Mouse (Mus musculus) c-Kit-negative CD71-positive TER-119-positive erythroid progenitor cells, embryonic 14.5 days (primary cell): ENCODE results near the gene Olfr6.
"Not testable (repeated sequence)": the region's sequence is repeated elsewhere in the genome, so short reads cannot be mapped to it uniquely, and the experiment has no call there.

Experiments
- DNase-seq: peaks from one replicate; pipeline ENCODE4 v3.0.0-alpha.2; 2013; ENCODE audit warnings: low read depth, low spot score

Olfr6 gene

DNA sequence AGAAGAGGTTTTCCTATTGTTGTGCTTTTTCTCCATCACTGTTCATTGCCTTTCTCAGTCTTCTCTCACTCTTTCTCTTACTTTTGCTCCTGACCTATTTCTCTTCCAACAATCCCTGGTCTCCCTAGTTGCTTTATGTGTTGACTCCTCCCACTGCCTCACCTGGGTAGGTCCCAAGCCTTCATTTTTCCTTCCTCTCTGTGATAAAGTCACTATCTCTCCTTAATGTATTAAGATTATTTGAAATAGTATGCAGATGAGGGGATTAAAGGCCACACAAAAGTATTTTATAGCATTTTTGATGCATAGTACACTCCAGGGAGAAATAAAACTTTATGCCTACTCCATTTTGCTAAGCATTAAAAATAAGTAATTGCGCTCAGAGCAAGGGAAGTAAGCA, at the start of gene Olfr6:
Gene Olfr6 (minus strand): TSS at position 101 of the 400 bp plus-strand sequence.
- DNase-seq, result no peak

GRCm38 (mm10) chr7:107005972-107006371, 42.2 kb upstream of the Olfr6 start, which contains the start of gene Olfr2:
Gene Olfr2 (minus strand): TSS chr7:107006072.
- no peak for DNase-seq

- DNase-seq, result no peak
Observed at GRCm38 (mm10) chr7:107004169-107004568, 40.4 kb upstream of the Olfr6 start.

- DNase-seq, result no peak
Observed at GRCm38 (mm10) chr7:107000798-107001197, 37.1 kb upstream of the Olfr6 start.

DNA sequence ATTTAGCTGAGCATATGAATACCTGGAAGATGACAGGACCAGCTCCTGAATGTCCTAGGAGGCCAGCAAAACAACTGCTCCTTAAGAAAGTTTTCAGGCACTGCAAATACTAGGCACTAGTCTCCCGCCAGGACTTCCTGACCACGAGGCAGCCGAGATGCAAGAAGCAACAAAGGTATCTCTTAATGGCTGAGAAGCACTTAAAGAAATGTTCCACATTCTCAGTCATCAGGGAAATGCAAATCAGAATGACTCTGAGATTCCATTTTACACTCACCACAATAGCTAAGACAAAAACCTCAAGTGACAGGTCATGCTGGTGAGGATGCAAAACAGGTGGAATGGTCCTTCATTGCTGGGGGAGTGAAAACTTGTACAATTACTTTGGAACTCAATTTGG, 21.5 kb upstream of the Olfr6 start:
- no peak for DNase-seq

DNA sequence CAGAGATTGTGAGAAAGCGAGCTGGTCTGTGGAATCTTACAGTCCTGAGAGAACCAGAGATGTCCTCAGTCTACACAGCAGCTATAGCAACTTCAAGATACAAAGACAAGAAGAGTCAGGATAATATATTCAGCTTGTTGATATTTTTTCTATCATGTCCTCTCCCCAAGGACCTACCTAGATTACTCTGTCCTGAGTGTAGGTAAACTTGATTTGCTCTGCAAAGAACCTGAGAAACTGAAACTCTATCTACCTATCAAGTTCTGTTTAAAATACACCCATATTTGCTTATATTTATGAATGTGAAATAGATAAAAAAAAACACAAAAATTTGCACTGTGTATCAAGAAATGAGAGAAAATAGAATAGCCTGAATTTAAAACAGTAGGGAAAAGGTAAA, 11.6 kb upstream of the Olfr6 start, which contains the start of gene Olfr711:
Gene Olfr711 (minus strand): TSS at position 101 of the 400 bp plus-strand sequence.
- no peak for DNase-seq

- not testable (repeated sequence) for DNase-seq
Observed at GRCm38 (mm10) chr7:106967503-106967902, 3.8 kb upstream of the Olfr6 start.

GRCm38 (mm10) chr7:106948212-106948611, 15.5 kb downstream of the Olfr6 start, which contains the start of gene Olfr710:
Gene Olfr710 (minus strand): TSS chr7:106948312.
- DNase-seq, result no peak

GRCm38 (mm10) chr7:106932119-106932518, 31.6 kb downstream of the Olfr6 start, which contains the start of gene Olfr709-ps1:
Gene Olfr709-ps1 (minus strand): TSS chr7:106932219.
- no peak for DNase-seq

- DNase-seq, result not testable (repeated sequence)
Observed at GRCm38 (mm10) chr7:106920961-106921360, 42.8 kb downstream of the Olfr6 start.

GRCm38 (mm10) chr7:106907676-106908075, 56.1 kb downstream of the Olfr6 start, which contains the start of gene Olfr1532-ps1:
Gene Olfr1532-ps1 (plus strand): TSS chr7:106908001.
- no peak for DNase-seq
